Mouse (Mus musculus): ENCODE results near the gene Slc36a3. TPM values are rescaled to one million over a fixed set of nuclear protein-coding genes. Genes with fewer than 3 reads are reported as not detected.

Gene Slc36a3
- total RNA-seq, 2 experiments from 2014 or later = not detected

GRCm38 (mm10) chr11:55084629-55085028, 66.9 kb downstream of the Slc36a3 start:
- no peak for DNase-seq
- intact Hi-C loops (cut with DNase I) = loop anchor here (5.0 kb wide), 2 partner anchors 157 to 207 kb away; no protein-coding TSS in a partner anchor

DNA sequence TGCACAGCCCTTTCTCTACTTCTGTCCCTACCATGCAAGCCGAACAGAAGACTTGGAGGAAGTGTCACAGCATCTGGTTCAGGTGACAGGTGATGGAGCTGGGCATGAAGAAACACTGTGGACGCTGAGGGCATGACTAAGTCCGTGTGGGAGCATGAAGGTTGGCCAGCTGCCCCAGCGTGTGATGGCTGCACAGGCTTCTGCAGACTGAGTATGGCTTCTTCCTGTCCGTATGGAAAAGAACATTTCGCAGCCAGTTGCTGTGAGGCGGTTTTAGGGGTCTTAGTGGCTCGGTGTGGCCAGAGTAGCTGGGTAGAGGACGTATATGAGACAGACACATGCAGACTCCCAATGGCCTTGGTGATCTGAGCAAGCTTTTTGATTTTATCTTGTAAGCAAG, 70.3 kb downstream of the Slc36a3 start:
- intact Hi-C loops (cut with DNase I) = no loop called here
- no peak for DNase-seq

GRCm38 (mm10) chr11:55079180-55079579, 72.3 kb downstream of the Slc36a3 start:
- intact Hi-C loops (cut with DNase I) = no loop called here
- no peak for DNase-seq

DNA sequence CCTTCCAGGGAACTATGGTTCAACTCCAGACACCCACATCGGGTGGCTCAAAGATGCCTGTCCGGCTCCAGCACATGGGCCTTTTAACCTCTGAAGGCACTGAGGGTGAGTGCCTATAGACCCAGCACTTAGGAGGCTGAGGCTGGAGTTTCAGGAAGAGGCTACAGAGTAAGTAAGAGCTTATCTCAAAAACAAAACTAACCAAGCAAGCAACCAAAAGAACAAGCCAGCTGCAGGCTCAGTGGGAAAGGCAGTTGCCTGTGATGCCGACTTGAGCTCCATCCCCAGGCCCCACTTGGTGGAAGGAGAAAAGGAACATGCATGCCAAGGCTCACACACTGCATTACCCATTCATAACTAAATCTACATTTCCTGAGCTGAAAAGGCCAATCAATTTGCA, 73.0 kb downstream of the Slc36a3 start:
- intact Hi-C loops (cut with DNase I) = no loop called here
- DNase-seq = no peak

- intact Hi-C loops (cut with DNase I) = no loop called here
- DNase-seq = peak; percentile 72 to 76
Measured at GRCm38 (mm10) chr11:55077331-55078231, 73.9 kb downstream of the Slc36a3 start, which contains the start of gene Ccdc69. Ccdc69 (minus strand) TSS chr11:55078131.

DNA sequence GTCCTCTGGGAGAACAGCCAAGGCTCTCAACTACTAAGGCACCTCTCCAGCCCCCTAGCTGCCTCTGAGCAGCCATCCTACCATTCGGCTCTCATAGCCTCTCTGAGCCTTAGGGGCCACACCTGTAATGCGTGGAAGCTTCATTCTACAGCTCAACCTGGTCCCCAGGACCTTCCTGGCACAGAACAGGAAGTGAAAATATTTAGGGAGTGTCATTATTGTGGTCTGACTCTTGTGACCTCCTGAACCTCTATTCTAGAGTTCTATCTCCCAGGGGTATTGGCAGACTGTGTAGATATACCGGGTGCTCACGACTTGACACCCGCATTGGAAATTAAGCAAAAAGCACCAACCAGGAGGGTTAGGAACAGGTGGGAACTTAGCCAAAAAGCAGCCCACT, 75.3 kb downstream of the Slc36a3 start:
- intact Hi-C loops (cut with DNase I) = no loop called here
- DNase-seq = no peak

DNA sequence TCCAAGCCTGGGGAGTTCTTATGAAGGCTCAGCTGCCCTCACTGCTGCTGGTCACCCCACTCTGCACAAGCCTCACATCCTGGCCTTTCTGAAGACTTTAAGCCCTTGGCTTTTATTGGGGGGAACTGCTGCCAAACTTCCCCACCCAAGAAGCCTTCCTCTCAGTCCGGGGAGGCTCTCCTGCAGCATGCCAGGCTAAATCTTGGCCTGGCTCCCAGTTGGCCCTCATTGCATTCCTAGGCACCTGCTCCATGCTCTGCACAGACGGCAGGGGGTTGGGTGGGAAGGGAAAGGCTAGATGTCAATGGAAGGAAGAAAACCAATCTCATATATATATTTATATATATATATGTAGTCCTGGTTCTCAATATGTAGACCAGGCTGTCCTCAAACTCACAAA, 75.9 kb downstream of the Slc36a3 start:
- DNase-seq = peak; percentile 54 to 72
- intact Hi-C loops (cut with DNase I) = no loop called here

Other genes with a start within 250 kb of the Slc36a3 start
- gene Gpx3, start 249.3 kb downstream of the Slc36a3 start, total RNA-seq (2021) = 100 to 1,000 TPM in 1 of 2 experiments, 10 to 100 TPM in 1; 93.6 to 153 TPM
- 10 to 100 TPM; 27.7 to 30.4 TPM for gene Tnip1, start 188.8 kb downstream of the Slc36a3 start, total RNA-seq (2021)
- 100 to 1,000 TPM; 252 to 259 TPM for gene Anxa6, start 118.3 kb downstream of the Slc36a3 start, total RNA-seq (2021)
- gene Ccdc69, start 73.6 kb downstream of the Slc36a3 start, total RNA-seq (2021) = 10 to 100 TPM; 11.9 to 12.8 TPM
- gene Gm2a, start 53.6 kb downstream of the Slc36a3 start, total RNA-seq (2021) = 10 to 100 TPM; 11.5 to 13.2 TPM
- 10 to 100 TPM in 1 of 2 experiments, 1 to 10 TPM in 1; 8.9 to 15.2 TPM for gene Slc36a2, start 33.4 kb upstream of the Slc36a3 start, total RNA-seq (2021)
- gene Slc36a1, start 52.6 kb upstream of the Slc36a3 start, total RNA-seq (2021) = 10 to 100 TPM; 12.1 to 13.7 TPM
- gene Fat2, start 184.9 kb upstream of the Slc36a3 start, total RNA-seq (2021) = under 1 TPM; 0.07 to 0.10 TPM